Mouse (Mus musculus) lung, postnatal 0 days (tissue): ENCODE measurements around the gene Mettl7a3. TPM values are rescaled to one million over a fixed set of nuclear protein-coding genes. Genes with fewer than 3 reads are reported as not detected.
"Not testable (repeated sequence)": the region's sequence is repeated elsewhere in the genome, so short reads cannot be mapped to it uniquely, and the experiment has no call there.

Experiments
- ATAC-seq: fragments of 200-750 bp; cut with Nextera tagmentation; 2 replicates; pipeline ENCODE4 v1.8.0; 2017; ENCODE audit warnings: moderate library complexity
- DNase-seq: peaks from one replicate; pipeline ENCODE4 v3.0.0-alpha.2; 2016; ENCODE audit warnings: low spot score
- H3K27ac ChIP-seq: fragments of 300-500 bp; sonication (generic); 2 replicates; pipeline ENCODE4 v1.5.1; 2014; ENCODE audit warnings: antibody characterized with exemption, mild to moderate bottlenecking, low read length, mixed read lengths
- H3K27me3 ChIP-seq: fragments of 300-500 bp; sonication (generic); replicated peaks from 2 replicates; pipeline ENCODE4 v1.6.1; 2014; ENCODE audit warnings: low read length, mixed read lengths; ENCODE audit not compliant: insufficient read depth
- H3K36me3 ChIP-seq: fragments of 300-500 bp; sonication (generic); 2 replicates; pipeline ENCODE4 v1.6.1; 2014; ENCODE audit warnings: low read length, mixed read lengths; ENCODE audit not compliant: insufficient read depth
- H3K4me1 ChIP-seq: fragments of 300-500 bp; sonication (generic); 2 replicates; pipeline ENCODE4 v1.6.1; 2014; ENCODE audit warnings: antibody characterized with exemption, low read depth, low read length, mixed read lengths; ENCODE audit not compliant: insufficient read depth
- H3K4me2 ChIP-seq: fragments of 300-500 bp; sonication (generic); replicated peaks from 2 replicates; pipeline ENCODE4 v1.6.1; 2014; ENCODE audit warnings: low read depth, mild to moderate bottlenecking, low read length, moderate library complexity, mixed read lengths
- H3K4me3 ChIP-seq: fragments of 300-500 bp; sonication (generic); 2 replicates; pipeline ENCODE4 v1.5.1; 2014; ENCODE audit warnings: low read depth, low read length
- H3K9ac ChIP-seq: fragments of 300-500 bp; sonication (generic); replicated peaks from 2 replicates; pipeline ENCODE4 v1.6.1; 2014; ENCODE audit warnings: low read depth, mild to moderate bottlenecking
- H3K9me3 ChIP-seq: fragments of 300-500 bp; sonication (generic); 2 replicates; pipeline ENCODE4 v1.6.1; 2016; ENCODE audit warnings: low read length, mixed read lengths
- CTCF ChIP-seq: IDR thresholded peaks from 2 replicates; pipeline ENCODE4 v1.5.1; 2016; ENCODE audit warnings: antibody characterized with exemption, mild to moderate bottlenecking
- EP300 ChIP-seq: IDR thresholded peaks from 2 replicates; pipeline ENCODE4 v1.6.1; 2016; ENCODE audit warnings: antibody characterized with exemption, mild to moderate bottlenecking, control low read depth
- WGBS: fragments of 180-500 bp; shearing (Covaris S2); extraction: QIAGEN DNeasy Blood & Tissue Kit; methylation state at CpG from one replicate; pipeline ENCODE4 v1.1.7; 2014; 5-methylcytosine and 5-hydroxymethylcytosine counted together
- polyA plus RNA-seq: library from polyadenylated mRNA; unstranded; fragments of >200 nt; fragmentation: Nextera tagmentation; extraction: Ambion mirVana; gene quantifications from 2 replicates; pipeline ENCODE4 v1.2.1, GENCODE M21; 2015

Gene Mettl7a3
- polyA plus RNA-seq, 1 experiment from 2014 or later, result 0.12 TPM

DNA sequence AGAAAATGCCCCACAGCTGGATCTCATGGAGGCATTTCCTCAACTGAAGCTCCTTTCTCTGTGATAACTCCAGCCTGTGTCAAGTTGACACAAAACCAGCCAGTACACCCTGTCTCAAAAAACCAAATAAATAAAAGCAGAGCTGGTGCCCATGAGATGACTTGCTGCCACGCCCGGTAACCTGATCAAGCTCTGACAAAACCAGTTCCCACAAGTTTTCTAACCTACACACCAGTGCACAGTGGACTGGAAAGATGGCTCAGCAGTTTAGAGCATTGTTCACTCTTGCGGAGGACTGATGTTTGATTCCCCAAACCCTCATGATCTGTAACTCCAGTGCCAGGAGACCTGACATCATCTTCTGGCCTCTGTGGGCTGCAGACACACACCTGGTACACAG, 9.5 kb upstream of the Mettl7a3 start:
- Histone ChIP-seq H3K4me3 (no peak overlapping the region), H3K4me2 (no peak overlapping the region), H3K4me1 (peaks cover 2% of the 10 kb centered on the region; the same call in 1 of the 2 replicates), H3K9ac (no peak overlapping the region), H3K36me3 (no peaks in the 10 kb centered on the region), H3K27ac (no peak overlapping the region), H3K27me3 (no peaks in the 10 kb centered on the region), H3K9me3 (no peaks in the 10 kb centered on the region)
- no peak for DNase-seq
- no peak for TF ChIP-seq EP300
- TF ChIP-seq CTCF, result no peak
- ATAC-seq, result no peak
- 83% methylated on average over 3 of the region's 3 CpGs for WGBS

DNA sequence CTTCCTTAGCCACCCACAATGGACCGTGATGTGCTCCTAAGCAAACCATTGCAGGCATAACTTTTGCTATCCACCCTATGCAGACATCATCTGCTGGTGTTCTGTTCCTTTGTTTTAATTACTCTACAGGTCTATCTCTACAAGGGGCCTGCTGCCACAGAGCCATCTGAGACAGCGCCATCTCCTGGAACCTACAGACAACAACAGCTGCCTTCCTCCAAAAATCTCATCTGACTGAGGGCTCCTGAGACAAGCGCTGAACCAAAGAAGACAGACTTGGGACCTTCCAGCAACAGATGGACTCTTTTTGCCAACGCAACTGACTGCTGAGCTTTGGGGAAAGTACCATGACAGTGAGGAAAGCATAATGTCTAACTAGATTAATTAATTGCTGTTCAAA, 6.6 kb upstream of the Mettl7a3 start:
- TF ChIP-seq CTCF, result peak; percentile 47
- not testable (repeated sequence) for H3K9ac ChIP-seq, H3K27me3 ChIP-seq, H3K9me3 ChIP-seq, ATAC-seq, H3K4me3 ChIP-seq, H3K4me2 ChIP-seq, H3K36me3 ChIP-seq, H3K27ac ChIP-seq, DNase-seq, H3K4me1 ChIP-seq
- 65% methylated on average over 3 of the region's 4 CpGs for WGBS

DNA sequence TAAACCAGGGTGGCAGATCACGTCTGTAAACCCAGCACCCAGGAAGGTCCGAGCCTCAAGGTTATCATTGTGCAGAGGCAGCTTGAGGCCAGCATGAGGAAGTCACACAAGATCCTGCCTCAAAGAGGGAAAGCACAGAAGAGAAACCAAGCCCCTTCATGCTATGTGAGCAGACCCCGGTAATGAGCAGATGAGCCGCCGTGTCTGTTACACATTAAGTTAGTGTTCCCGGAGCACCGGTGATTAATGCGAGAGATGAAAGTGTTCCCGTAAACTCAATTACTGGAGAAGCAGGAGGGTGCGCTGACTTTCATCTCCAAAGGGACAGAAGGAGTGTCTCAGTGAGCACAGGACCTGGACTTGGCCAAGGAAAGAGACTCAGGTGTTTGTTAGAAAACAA, 5.4 kb upstream of the Mettl7a3 start:
- not testable (repeated sequence) for H3K9me3 ChIP-seq, H3K4me2 ChIP-seq, ATAC-seq, H3K27me3 ChIP-seq, DNase-seq, H3K4me3 ChIP-seq, H3K9ac ChIP-seq, H3K27ac ChIP-seq, H3K36me3 ChIP-seq, H3K4me1 ChIP-seq
- 84% methylated on average over 9 of the region's 10 CpGs for WGBS

DNA sequence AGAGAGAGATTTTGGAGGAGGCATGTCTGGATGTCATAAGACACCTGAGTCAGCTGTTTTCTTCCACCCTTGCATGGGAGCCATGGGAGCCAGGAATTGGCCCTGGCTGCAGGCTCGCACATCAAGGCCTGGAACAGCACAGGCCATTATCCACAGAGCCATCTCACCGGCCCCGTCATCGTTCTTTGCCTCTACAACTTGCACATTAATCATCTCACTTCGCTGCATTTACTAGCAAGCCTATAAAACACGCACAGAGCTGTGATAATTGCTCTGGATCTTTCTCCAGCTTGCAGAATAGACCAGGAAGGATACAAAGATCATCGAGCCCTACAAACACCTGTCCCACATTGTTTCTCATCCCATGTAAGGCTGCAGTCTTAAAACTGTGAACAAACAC, 4.0 kb upstream of the Mettl7a3 start:
- 82% methylated on average over 7 of the region's 7 CpGs for WGBS
- no peaks in the 10 kb centered on the region for H3K4me1 ChIP-seq
- ATAC-seq, result no peak

DNA sequence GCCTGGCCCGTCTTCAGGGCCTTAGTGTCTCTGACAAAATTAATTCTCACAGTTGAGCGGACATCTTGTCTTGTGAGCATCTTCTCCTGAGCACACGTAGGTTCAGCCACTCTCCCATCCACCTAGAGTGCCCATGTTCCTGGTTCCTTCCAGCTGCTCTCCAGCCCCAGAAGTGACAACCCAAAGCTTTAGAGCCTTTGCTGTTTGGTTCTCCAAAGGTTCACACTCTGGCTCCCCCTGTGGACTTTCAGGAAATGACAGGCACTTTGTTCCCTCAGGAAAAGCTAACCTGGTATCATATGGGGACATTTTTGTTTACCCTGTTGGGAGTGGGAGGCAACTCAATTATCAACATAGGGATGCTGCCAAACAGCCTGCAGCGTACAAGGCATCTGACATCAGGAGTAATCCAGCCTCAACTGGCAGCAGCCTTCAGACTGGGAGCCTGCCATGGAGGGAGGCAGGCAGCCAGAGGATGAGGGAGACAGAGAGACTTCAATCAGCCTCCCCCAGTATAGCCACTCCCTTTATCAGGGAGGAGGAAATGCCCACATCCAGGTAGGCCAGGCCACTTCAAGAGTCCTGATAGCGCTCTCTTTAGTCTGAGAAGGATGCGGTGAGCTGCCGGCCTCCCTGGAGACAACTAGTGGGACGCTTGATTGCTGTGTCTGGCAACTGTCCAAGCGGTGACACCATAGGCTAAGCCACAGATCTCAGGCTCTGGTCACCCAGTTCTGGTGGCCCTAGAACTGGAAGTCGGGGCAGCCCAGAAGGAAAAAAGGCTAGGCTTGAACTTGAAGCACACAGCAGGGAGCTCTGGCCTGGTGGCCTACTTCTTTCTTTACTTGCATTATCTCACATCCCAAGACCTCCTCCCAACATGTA, 2.4 kb upstream of the Mettl7a3 start:
- not testable (repeated sequence) for H3K27me3 ChIP-seq, DNase-seq, H3K4me1 ChIP-seq, H3K9me3 ChIP-seq, H3K9ac ChIP-seq, H3K27ac ChIP-seq, H3K4me3 ChIP-seq, H3K4me2 ChIP-seq, H3K36me3 ChIP-seq
- peak; percentile 32 for TF ChIP-seq CTCF
- WGBS, result 31% methylated on average over 2 of the region's 10 CpGs
- peak; percentile 70 for ATAC-seq

More for the DNA sequence above, 4.0 kb upstream of the Mettl7a3 start:
- Histone ChIP-seq H3K27ac (no peak overlapping the region), H3K27me3 (no peaks in the 10 kb centered on the region), H3K4me3 (no peak overlapping the region), H3K9ac (no peak overlapping the region), H3K9me3 (no peaks in the 10 kb centered on the region), H3K4me2 (no peak overlapping the region), H3K36me3 (no peaks in the 10 kb centered on the region)
- no peak for DNase-seq
- TF ChIP-seq CTCF, result no peak

DNA sequence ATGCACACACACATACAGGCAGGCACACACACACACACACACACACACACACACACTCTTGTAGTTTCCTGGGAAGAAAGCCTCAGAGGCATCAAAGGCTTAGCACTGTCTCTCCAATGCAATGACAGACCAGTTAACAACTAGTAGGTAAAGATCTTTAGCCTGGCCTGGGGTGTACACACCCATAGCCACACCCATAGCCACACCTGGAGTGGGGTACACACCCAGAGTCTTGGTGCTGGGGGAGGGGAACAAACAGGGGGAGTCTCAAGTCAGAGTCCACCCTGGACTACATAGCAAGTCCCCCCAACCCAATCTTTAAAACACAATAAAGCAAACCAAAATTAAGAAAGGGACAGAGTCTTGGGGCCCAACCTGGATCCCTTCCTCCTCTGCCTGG, 2.6 kb downstream of the Mettl7a3 start:
- ATAC-seq, DNase-seq, H3K27ac ChIP-seq, H3K4me3 ChIP-seq, H3K27me3 ChIP-seq, H3K9me3 ChIP-seq, H3K9ac ChIP-seq, H3K4me2 ChIP-seq, H3K4me1 ChIP-seq, H3K36me3 ChIP-seq: not testable (repeated sequence)

DNA sequence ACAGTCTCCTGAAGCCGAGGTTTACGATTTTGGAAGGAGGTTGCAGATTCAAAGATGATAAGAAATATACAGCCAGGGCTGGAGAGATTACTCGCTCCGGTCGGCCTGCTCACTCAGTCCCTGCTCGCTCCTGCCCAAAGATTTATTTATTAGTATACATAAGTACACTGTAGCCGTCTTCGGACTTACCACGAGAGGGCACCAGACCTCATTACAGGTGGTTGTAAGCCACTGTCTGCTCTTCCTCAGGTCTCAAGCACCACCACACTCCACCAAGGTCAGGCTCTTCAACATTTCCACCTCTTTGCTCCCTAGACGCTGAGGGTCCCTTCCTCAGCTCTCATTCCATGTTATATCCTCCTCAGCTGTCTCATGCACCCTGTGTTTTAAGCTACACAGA, 3.1 kb downstream of the Mettl7a3 start:
- H3K27ac ChIP-seq, H3K27me3 ChIP-seq, H3K9ac ChIP-seq, H3K4me2 ChIP-seq, H3K4me1 ChIP-seq, H3K36me3 ChIP-seq, H3K4me3 ChIP-seq, H3K9me3 ChIP-seq: not testable (repeated sequence)
- ATAC-seq (peak; percentile 42; the same call in 1 of the 2 replicates), DNase-seq (peak; percentile 42)
- TF ChIP-seq CTCF, result peak; percentile 63
- 27% methylated on average over 10 of the region's 10 CpGs for WGBS
